Comparison of ENCODE assay signal across 10 mouse cellular contexts in genomic region chr11:50624720-50625119, GRCm38 (mm10). TPM values are rescaled to one million over a fixed set of nuclear protein-coding genes. Genes with fewer than 3 reads are reported as not detected.
DNase-seq lines count a peak whose midpoint lies in the region; ATAC-seq lines count a peak whose summit lies in the region.
"Had no signal": no experiment of that assay in that cellular context is flagged by ENCODE, and none has a peak within 500 bp of the region (broad histone marks: within the 10 kb centered on the region; RNA-seq: fewer than 3 reads in every experiment).

No protein-coding gene starts in this region.

- no peaks in the 10 kb centered on the region for H3K9me3 ChIP-seq in heart, embryonic 11.5 days (replicated peaks; ENCODE audit: control insufficient read depth, low read length)
- H3K9me3 ChIP-seq in kidney, embryonic 14.5 days (ENCODE audit: control insufficient read depth, low read length): no peaks in the 10 kb centered on the region
- H3K9me3 ChIP-seq in kidney, embryonic 16.5 days (ENCODE audit: low read length): no peaks in the 10 kb centered on the region

- DNase-seq in heart, adult 11 months: peak; percentile 97
- peak; percentile 47 for DNase-seq in ovary, adult 18-20 months (ENCODE audit: low spot score)
- no peak for DNase-seq in ovary, postnatal 10 days (ENCODE audit: low spot score)
- peak; percentile 60 for DNase-seq in gastrocnemius, postnatal 36 days
- peak; percentile 60 for DNase-seq in testis, postnatal 10 days (ENCODE audit: low spot score)

- no peak overlapping the region for H3K27ac ChIP-seq in heart, embryonic 11.5 days (ENCODE audit: low read depth, low read length)
- no peak overlapping the region for H3K27ac ChIP-seq in kidney, embryonic 14.5 days (ENCODE audit: low read depth, low read length)
- H3K27ac ChIP-seq in kidney, embryonic 16.5 days (ENCODE audit: low read length): no peak overlapping the region

- H3K36me3 ChIP-seq in heart, embryonic 11.5 days (ENCODE audit: control insufficient read depth, insufficient read depth, low read length): no peaks in the 10 kb centered on the region
- no peaks in the 10 kb centered on the region for H3K36me3 ChIP-seq in kidney, embryonic 14.5 days (ENCODE audit: control insufficient read depth, insufficient read depth, low read length)
- H3K36me3 ChIP-seq in kidney, embryonic 16.5 days (ENCODE audit: insufficient read depth, low read length): no peaks in the 10 kb centered on the region

- 0 out of 2 replicates have a peak, but pooled peaks cover 2% of the 10 kb centered on the region for H3K4me1 ChIP-seq in heart, embryonic 11.5 days (ENCODE audit: control insufficient read depth, insufficient read depth, low read length)
- no peaks in the 10 kb centered on the region for H3K4me1 ChIP-seq in kidney, embryonic 14.5 days (ENCODE audit: control insufficient read depth, insufficient read depth, low read length)
- H3K4me1 ChIP-seq in kidney, embryonic 16.5 days (ENCODE audit: insufficient read depth, low read length): peaks cover 10% of the 10 kb centered on the region; the same call in 1 of the 2 replicates

- intact Hi-C loops in gastrocnemius, postnatal 36 days (cut with DNase I): loop anchor here (5.0 kb wide), 1 partner anchor 143 kb away; no protein-coding TSS in a partner anchor

- no peak overlapping the region for H3K9ac ChIP-seq in heart, embryonic 11.5 days (ENCODE audit: low read depth, low read length)
- H3K9ac ChIP-seq in kidney, embryonic 14.5 days (ENCODE audit: low read depth, low read length): no peak overlapping the region
- H3K9ac ChIP-seq in kidney, embryonic 16.5 days (replicated peaks; ENCODE audit: low read length): no peak overlapping the region

- no peak overlapping the region for H3K4me3 ChIP-seq in heart, embryonic 11.5 days (ENCODE audit: low read depth, low read length)
- H3K4me3 ChIP-seq in kidney, embryonic 14.5 days (ENCODE audit: low read length): no peak overlapping the region
- H3K4me3 ChIP-seq in kidney, embryonic 16.5 days (ENCODE audit: low read length): no peak overlapping the region

- ATAC-seq in heart, embryonic 11.5 days (replicated peaks; ENCODE audit: insufficient number of reproducible peaks, low FRiP score, low TSS enrichment): no peak
- no peak for ATAC-seq in kidney, embryonic 14.5 days (ENCODE audit: low FRiP score, low TSS enrichment)
- ATAC-seq in kidney, embryonic 16.5 days (ENCODE audit: low FRiP score, low TSS enrichment): no peak
- ATAC-seq: CD4-positive, CD25-positive, alpha-beta regulatory T cell, adult 4 months had no signal

- WGBS in heart, embryonic 11.5 days (ENCODE audit: insufficient replicate concordance): 67% methylated on average over 5 of the region's 5 CpGs
- WGBS in kidney, embryonic 14.5 days: 68% methylated on average over 5 of the region's 5 CpGs
- 59% methylated on average over 5 of the region's 5 CpGs for WGBS in kidney, embryonic 16.5 days

- no peak overlapping the region for H3K4me2 ChIP-seq in heart, embryonic 11.5 days
- H3K4me2 ChIP-seq in kidney, embryonic 14.5 days (replicated peaks; ENCODE audit: low read depth, low read length): no peak overlapping the region
- no peak overlapping the region for H3K4me2 ChIP-seq in kidney, embryonic 16.5 days (replicated peaks; ENCODE audit: low read depth, low read length)

- no peaks in the 10 kb centered on the region for H3K27me3 ChIP-seq in heart, embryonic 11.5 days (ENCODE audit: control insufficient read depth, insufficient read depth, low read length)
- no peaks in the 10 kb centered on the region for H3K27me3 ChIP-seq in kidney, embryonic 14.5 days (ENCODE audit: control insufficient read depth, insufficient read depth, low read length)
- H3K27me3 ChIP-seq in kidney, embryonic 16.5 days (ENCODE audit: insufficient read depth, low read length): no peaks in the 10 kb centered on the region

RNA-seq across cellular contexts. Expression of gene Adamts2, which starts 22.8 kb away (rescaled TPM):
- polyA plus RNA-seq in heart, embryonic 11.5 days (2014; fragmentation: Nextera tagmentation; extraction: Ambion mirVana): 2.5 and 2.9 TPM in 2 replicates
- total RNA-seq in gastrocnemius, postnatal 36 days (2021): 10 to 100 TPM; 10.4 to 12.4 TPM
- 2.4 and 2.8 TPM in 2 replicates for polyA plus RNA-seq in kidney, embryonic 14.5 days (2014; fragmentation: Nextera tagmentation; extraction: Ambion mirVana)
- 4.7 and 5.7 TPM in 2 replicates for polyA plus RNA-seq in kidney, embryonic 16.5 days (2015; fragmentation: Nextera tagmentation; extraction: Ambion mirVana)
- total RNA-seq: megakaryocyte-erythroid progenitor cell, adult 5-6 weeks had no signal
- polyA plus RNA-seq: CD4-positive, CD25-positive, alpha-beta regulatory T cell, adult 4 months had no signal
